Mouse (Mus musculus) forebrain, postnatal 0 days (tissue): ENCODE data around the gene Mtf2. TPM values are rescaled to one million over a fixed set of nuclear protein-coding genes. Genes with fewer than 3 reads are reported as not detected.
"Not testable (repeated sequence)": the region's sequence is repeated elsewhere in the genome, so short reads cannot be mapped to it uniquely, and the experiment has no call there.

Experiments used
- ATAC-seq: fragments of 200-750 bp; cut with Nextera tagmentation; 2 replicates; pipeline ENCODE4 v1.8.0; 2017; ENCODE audit warnings: mild to moderate bottlenecking, moderate library complexity
- DNase-seq: peaks from one replicate; pipeline ENCODE4 v3.0.0-alpha.2; 2015
- H3K27ac ChIP-seq: fragments of 300-500 bp; sonication (generic); 2 replicates; pipeline ENCODE4 v1.5.1; 2014; ENCODE audit warnings: low read depth, mild to moderate bottlenecking, antibody characterized with exemption, low read length, moderate library complexity, mixed read lengths
- H3K27me3 ChIP-seq: fragments of 300-500 bp; sonication (generic); 2 replicates; pipeline ENCODE4 v1.6.1; 2014; ENCODE audit warnings: mild to moderate bottlenecking, low read length, mixed read lengths; ENCODE audit not compliant: insufficient read depth
- H3K36me3 ChIP-seq: fragments of 300-500 bp; sonication (generic); 2 replicates; pipeline ENCODE4 v1.6.1; 2014; ENCODE audit warnings: mild to moderate bottlenecking, moderate library complexity; ENCODE audit not compliant: insufficient read depth
- H3K4me1 ChIP-seq: fragments of 300-500 bp; sonication (generic); 2 replicates; pipeline ENCODE4 v1.6.1; 2014; ENCODE audit warnings: antibody characterized with exemption; ENCODE audit not compliant: insufficient read depth
- H3K4me2 ChIP-seq: fragments of 300-500 bp; sonication (generic); 2 replicates; pipeline ENCODE4 v1.6.1; 2014; ENCODE audit warnings: low read depth, mild to moderate bottlenecking, moderate library complexity
- H3K4me3 ChIP-seq: fragments of 300-500 bp; sonication (generic); 2 replicates; pipeline ENCODE4 v1.5.1; 2014; ENCODE audit warnings: low read depth, low read length, mixed read lengths
- H3K9ac ChIP-seq: fragments of 300-500 bp; sonication (generic); 2 replicates; pipeline ENCODE4 v1.6.1; 2014; ENCODE audit warnings: mild to moderate bottlenecking
- H3K9me3 ChIP-seq: fragments of 300-500 bp; sonication (generic); 2 replicates; pipeline ENCODE4 v1.6.1; 2016; ENCODE audit warnings: low read length
- CTCF ChIP-seq: sonication (generic); IDR thresholded peaks from 2 replicates; pipeline ENCODE4 v1.5.1; 2016; ENCODE audit warnings: antibody characterized with exemption, control low read depth, low read depth
- WGBS: fragments of 180-500 bp; shearing (Covaris S2); extraction: QIAGEN DNeasy Blood & Tissue Kit; methylation state at CpG from one replicate; pipeline ENCODE4 v1.1.7; 2014; 5-methylcytosine and 5-hydroxymethylcytosine counted together
- polyA plus RNA-seq: library from polyadenylated mRNA; unstranded; fragments of >200 nt; fragmentation: Nextera tagmentation; extraction: Ambion mirVana; gene quantifications from 2 replicates; pipeline ENCODE4 v1.2.1, GENCODE M21; 2015
- total RNA-seq: library from RNA; depleted of rRNA; stranded (reverse); fragments of >200 nt; gene quantifications from 2 replicates; pipeline ENCODE4 v1.2.3, GENCODE M21; 2014

Gene Mtf2
- total and polyA plus RNA-seq, 2 experiments from 2014 or later: 61.9 to 96.2 TPM

- no peak for TF ChIP-seq CTCF
- H3K9ac ChIP-seq: no peak overlapping the region
- no peak overlapping the region for H3K27ac ChIP-seq
- DNase-seq (no peak), ATAC-seq (no peak)
- no peaks in the 10 kb centered on the region for H3K4me1 ChIP-seq
- no peaks in the 10 kb centered on the region for H3K9me3 ChIP-seq
- no peak overlapping the region for H3K4me3 ChIP-seq
- no peak overlapping the region for H3K4me2 ChIP-seq
- no peaks in the 10 kb centered on the region for H3K27me3 ChIP-seq
- H3K36me3 ChIP-seq: no peaks in the 10 kb centered on the region
- 89% methylated on average over 4 of the region's 4 CpGs for WGBS
These were observed 34.2 kb upstream of the Mtf2 start for GRCm38 (mm10) chr5:108031267-108031666.

GRCm38 (mm10) chr5:108034194-108034593 lies 31.3 kb upstream of the Mtf2 start:
- H3K4me1 ChIP-seq: no peaks in the 10 kb centered on the region
- H3K4me3 ChIP-seq: no peak overlapping the region
- no peak overlapping the region for H3K4me2 ChIP-seq
- H3K27me3 ChIP-seq: no peaks in the 10 kb centered on the region
- DNase-seq: peak; percentile 78
- peak; percentile 70 for TF ChIP-seq CTCF
- H3K36me3 ChIP-seq: no peaks in the 10 kb centered on the region
- 31% methylated on average over 4 of the region's 4 CpGs for WGBS
- ATAC-seq: peak; percentile 43; the same call in 1 of the 2 replicates
- H3K9ac ChIP-seq: no peak overlapping the region
- H3K9me3 ChIP-seq: no peaks in the 10 kb centered on the region
- no peak overlapping the region for H3K27ac ChIP-seq

- H3K4me1 ChIP-seq: no peaks in the 10 kb centered on the region
- no peak overlapping the region for H3K9ac ChIP-seq
- H3K9me3 ChIP-seq: no peaks in the 10 kb centered on the region
- WGBS: 16% methylated on average over 2 of the region's 2 CpGs
- no peaks in the 10 kb centered on the region for H3K27me3 ChIP-seq
- ATAC-seq (no peak), DNase-seq (no peak)
- H3K4me3 ChIP-seq: no peak overlapping the region
- no peak overlapping the region for H3K4me2 ChIP-seq
- H3K36me3 ChIP-seq: no peaks in the 10 kb centered on the region
- no peak overlapping the region for H3K27ac ChIP-seq
- TF ChIP-seq CTCF: no peak
These were observed 30.0 kb upstream of the Mtf2 start for GRCm38 (mm10) chr5:108035523-108035922.

- ATAC-seq: no peak
- Histone ChIP-seq H3K27ac (no peak overlapping the region), H3K36me3 (no peaks in the 10 kb centered on the region), H3K27me3 (no peaks in the 10 kb centered on the region), H3K4me1 (no peaks in the 10 kb centered on the region), H3K4me3 (no peak overlapping the region), H3K4me2 (no peak overlapping the region), H3K9ac (no peak overlapping the region), H3K9me3 (no peaks in the 10 kb centered on the region)
- no peak for TF ChIP-seq CTCF
- no peak for DNase-seq
- WGBS: 82% methylated on average over 5 of the region's 5 CpGs
These were observed 23.4 kb upstream of the Mtf2 start for GRCm38 (mm10) chr5:108042061-108042460.

DNA sequence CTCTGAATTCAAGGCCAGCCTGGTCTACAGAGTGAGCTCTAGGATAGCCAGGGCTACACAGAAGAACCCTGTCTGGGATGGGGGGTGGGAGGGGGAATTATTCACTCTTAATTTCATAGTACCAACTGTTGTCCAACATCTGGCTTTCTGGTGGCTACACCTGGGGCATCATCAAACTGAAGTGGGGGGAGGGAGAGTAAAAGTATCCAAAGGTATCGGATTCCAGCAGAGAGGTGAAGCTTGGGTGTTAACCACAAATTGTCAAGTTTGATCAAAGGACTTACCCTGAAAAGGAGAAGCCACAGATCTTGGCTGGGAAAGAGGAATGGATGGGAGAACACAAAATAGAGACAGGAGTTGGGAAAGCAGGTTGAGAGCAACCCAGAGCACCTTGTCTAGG lies 21.6 kb upstream of the Mtf2 start:
- 79% methylated on average over 1 of the region's 1 CpGs for WGBS

DNA sequence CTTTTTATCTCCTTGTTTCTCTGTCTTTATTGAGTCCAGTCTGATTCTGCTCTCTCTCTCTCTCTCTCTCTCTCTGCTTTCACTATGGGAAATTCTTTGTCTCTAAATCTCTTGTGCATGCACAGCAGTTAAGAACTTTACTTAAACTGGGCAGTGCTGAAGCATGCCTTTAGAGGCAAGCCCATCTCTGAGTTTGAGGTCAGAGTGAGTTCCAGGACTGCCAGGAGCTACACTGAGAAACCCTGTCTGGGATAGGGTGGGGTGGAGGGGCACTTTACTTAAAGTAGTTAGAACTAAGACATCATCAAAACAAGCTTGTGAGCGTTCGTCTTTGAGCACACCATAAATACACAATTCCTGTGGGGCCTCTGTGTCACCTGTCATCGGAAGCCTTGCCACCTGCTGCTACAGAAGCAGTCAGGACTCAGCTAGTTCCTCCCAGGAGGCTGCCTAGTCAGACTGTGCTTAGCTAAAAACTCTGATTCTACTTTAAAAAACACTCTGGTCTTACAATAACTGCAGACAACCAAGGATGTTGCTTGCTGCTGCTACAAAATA lies 15.7 kb upstream of the Mtf2 start:
- H3K4me2 ChIP-seq: no peak overlapping the region
- 2% methylated on average over 3 of the region's 3 CpGs for WGBS
- no peaks in the 10 kb centered on the region for H3K9me3 ChIP-seq
- H3K9ac ChIP-seq: no peak overlapping the region
- no peak for ATAC-seq
- no peak overlapping the region for H3K27ac ChIP-seq
- no peaks in the 10 kb centered on the region for H3K4me1 ChIP-seq
- no peak overlapping the region for H3K4me3 ChIP-seq
- no peaks in the 10 kb centered on the region for H3K27me3 ChIP-seq
- H3K36me3 ChIP-seq: no peaks in the 10 kb centered on the region
- TF ChIP-seq CTCF: no peak
- DNase-seq: no peak

More for the DNA sequence above, 21.6 kb upstream of the Mtf2 start:
- no peaks in the 10 kb centered on the region for H3K27me3 ChIP-seq
- no peaks in the 10 kb centered on the region for H3K36me3 ChIP-seq
- H3K4me2 ChIP-seq: no peak overlapping the region
- no peaks in the 10 kb centered on the region for H3K9me3 ChIP-seq
- TF ChIP-seq CTCF: no peak
- no peak overlapping the region for H3K4me3 ChIP-seq
- no peaks in the 10 kb centered on the region for H3K4me1 ChIP-seq
- no peak for DNase-seq
- no peak for ATAC-seq
- H3K27ac ChIP-seq: no peak overlapping the region
- no peak overlapping the region for H3K9ac ChIP-seq

DNA sequence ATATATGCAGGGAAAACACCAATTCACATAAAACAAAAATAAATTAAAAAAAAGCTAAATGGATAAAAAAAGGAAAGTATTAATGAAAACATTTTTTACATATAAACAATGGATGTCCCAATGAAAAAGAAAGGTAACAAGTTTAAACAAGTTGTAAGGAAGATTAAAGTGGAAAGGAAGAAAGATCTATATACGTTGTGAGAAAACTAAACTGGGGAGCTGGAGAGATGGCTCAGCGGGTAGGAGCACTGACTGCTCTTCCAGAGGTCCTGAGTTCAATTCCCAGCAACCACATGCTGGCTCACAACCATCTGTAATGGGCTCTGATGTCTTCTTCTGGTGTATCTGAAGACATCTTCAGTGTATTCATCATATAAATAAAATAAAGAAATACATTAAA lies 14.4 kb upstream of the Mtf2 start:
- no peak for ATAC-seq
- WGBS: 78% methylated on average over 2 of the region's 2 CpGs

GRCm38 (mm10) chr5:108051727-108052126 lies 13.7 kb upstream of the Mtf2 start:
- H3K36me3 ChIP-seq, ATAC-seq, DNase-seq, H3K9ac ChIP-seq, H3K4me2 ChIP-seq, H3K27ac ChIP-seq, H3K4me3 ChIP-seq, H3K4me1 ChIP-seq, H3K27me3 ChIP-seq, H3K9me3 ChIP-seq: not testable (repeated sequence)
- 91% methylated on average over 9 of the region's 9 CpGs for WGBS

More for the DNA sequence above, 14.4 kb upstream of the Mtf2 start:
- Histone ChIP-seq H3K27ac (no peak overlapping the region), H3K4me2 (no peak overlapping the region), H3K36me3 (no peaks in the 10 kb centered on the region), H3K4me1 (no peaks in the 10 kb centered on the region), H3K27me3 (no peaks in the 10 kb centered on the region), H3K9ac (no peak overlapping the region), H3K9me3 (no peaks in the 10 kb centered on the region), H3K4me3 (no peak overlapping the region)
- TF ChIP-seq CTCF: no peak
- no peak for DNase-seq
